Mouse (Mus musculus) MEL (cell line): ENCODE measurements around the gene Zfp275. TPM values are rescaled to one million over a fixed set of nuclear protein-coding genes. Genes with fewer than 3 reads are reported as not detected.

ENCODE experiments used
- DNase-seq: peaks from one replicate; pipeline ENCODE4 v3.0.0; 2011; ENCODE audit warnings: low read depth, low spot score
- H3K27ac ChIP-seq: 2 replicates; pipeline ENCODE4 v1.5.1; 2012; ENCODE audit warnings: low read depth, mild to moderate bottlenecking, control low read depth, low read length, moderate library complexity; ENCODE audit not compliant: control insufficient read depth
- H3K27me3 ChIP-seq, 2 experiments: fragments of 150-350 bp in 1 of 2; sonication (generic) in 1 of 2; 2 replicates each; pipeline ENCODE4 v1.6.1; 2012; ENCODE audit warnings: low read length in 2 of 2, mild to moderate bottlenecking in 2 of 2, improper control_type of control experiment in 1 of 2, moderate library complexity in 1 of 2; ENCODE audit not compliant: insufficient read depth in 2 of 2, control insufficient read depth in 1 of 2
- H3K36me3 ChIP-seq, 2 experiments: 2 replicates each; pipeline ENCODE4 v1.6.1; 2012 to 2014; ENCODE audit warnings: low read length in 2 of 2, improper control_type of control experiment in 1 of 2, inconsistent platforms in 1 of 2, mild to moderate bottlenecking in 1 of 2; ENCODE audit not compliant: insufficient read depth in 2 of 2, control insufficient read depth in 1 of 2
- H3K4me1 ChIP-seq, 2 experiments: fragments of 150-350 bp in 1 of 2; sonication (generic) in 1 of 2; 2 replicates each; pipeline ENCODE4 v1.6.1; 2012; ENCODE audit warnings: low read length in 2 of 2, improper control_type of control experiment in 1 of 2, mild to moderate bottlenecking in 1 of 2; ENCODE audit not compliant: insufficient read depth in 2 of 2, control insufficient read depth in 1 of 2
- H3K4me3 ChIP-seq, 2 experiments: fragments of 150-350 bp in 1 of 2; sonication (generic) in 1 of 2; 2 replicates each; pipeline ENCODE4 v1.5.1; 2012; ENCODE audit warnings: low read depth in 2 of 2, low read length in 2 of 2, mild to moderate bottlenecking in 2 of 2, moderate library complexity in 2 of 2, control low read depth in 1 of 2, improper control_type of control experiment in 1 of 2; ENCODE audit not compliant: control insufficient read depth in 1 of 2, insufficient read depth in 1 of 2
- H3K79me2 ChIP-seq: 2 replicates; pipeline ENCODE4 v1.6.1; 2012; ENCODE audit warnings: mild to moderate bottlenecking, low read length, moderate library complexity; ENCODE audit not compliant: control insufficient read depth, poor library complexity, insufficient read depth
- H3K9ac ChIP-seq: 2 replicates; pipeline ENCODE4 v1.6.1; 2012; ENCODE audit warnings: low read depth, mild to moderate bottlenecking, control low read depth, low read length, moderate library complexity; ENCODE audit not compliant: control insufficient read depth, poor library complexity, severe bottlenecking
- H3K9me3 ChIP-seq: fragments of 150-350 bp; sonication (generic); replicated peaks from 2 replicates; pipeline ENCODE4 v1.6.1; 2012; ENCODE audit warnings: mild to moderate bottlenecking, low read length, improper control_type of control experiment, moderate library complexity; ENCODE audit not compliant: insufficient read depth
- CHD1 ChIP-seq: IDR thresholded peaks from 2 replicates; pipeline ENCODE4 v1.6.1; 2012; ENCODE audit warnings: low read depth, mild to moderate bottlenecking, inconsistent platforms, low read length, improper control_type of control experiment
- CHD2 ChIP-seq: IDR thresholded peaks from 2 replicates; pipeline ENCODE4 v1.6.1; 2011; ENCODE audit warnings: low read length, improper control_type of control experiment
- E2F4 ChIP-seq: IDR thresholded peaks from 2 replicates; pipeline ENCODE4 v1.6.1; 2011; ENCODE audit warnings: low read depth, low read length, improper control_type of control experiment, borderline replicate concordance
- ELF1 ChIP-seq: IDR thresholded peaks from 2 replicates; pipeline ENCODE4 v1.6.1; 2014; ENCODE audit warnings: low read depth, mild to moderate bottlenecking, inconsistent platforms, low read length, improper control_type of control experiment, moderate library complexity
- EP300 ChIP-seq, 2 experiments: IDR thresholded peaks; 2 replicates each; pipeline ENCODE4 v1.6.1; 2011; ENCODE audit warnings: improper control_type of control experiment in 2 of 2, low read length in 2 of 2, low read depth in 1 of 2, mild to moderate bottlenecking in 1 of 2
- ETS1 ChIP-seq: IDR thresholded peaks from 2 replicates; pipeline ENCODE4 v1.6.1; 2012; ENCODE audit warnings: low read depth, mild to moderate bottlenecking, inconsistent platforms, low read length, improper control_type of control experiment, moderate library complexity
- GATA1 ChIP-seq: IDR thresholded peaks from 2 replicates; pipeline ENCODE4 v1.6.1; 2011; ENCODE audit warnings: low read depth, low read length, improper control_type of control experiment
- HCFC1 ChIP-seq: IDR thresholded peaks from 2 replicates; pipeline ENCODE4 v1.6.1; 2012; ENCODE audit warnings: low read depth, mild to moderate bottlenecking, inconsistent platforms, low read length, improper control_type of control experiment, moderate library complexity
- JUND ChIP-seq: IDR thresholded peaks from 2 replicates; pipeline ENCODE4 v1.6.1; 2011; ENCODE audit warnings: low read depth, mild to moderate bottlenecking, improper control_type of control experiment, low read length
- MAX ChIP-seq: IDR thresholded peaks from 2 replicates; pipeline ENCODE4 v1.6.1; 2011; ENCODE audit warnings: low read length, improper control_type of control experiment
- MAZ ChIP-seq: IDR thresholded peaks from 2 replicates; pipeline ENCODE4 v1.6.1; 2012; ENCODE audit warnings: low read depth, mild to moderate bottlenecking, inconsistent platforms, low read length, improper control_type of control experiment
- MEF2A ChIP-seq: IDR thresholded peaks from 2 replicates; pipeline ENCODE4 v1.6.1; 2014; ENCODE audit warnings: low read depth, mild to moderate bottlenecking, inconsistent platforms, low read length, improper control_type of control experiment; ENCODE audit not compliant: poor library complexity, insufficient replicate concordance, severe bottlenecking; ENCODE audit errors: extremely low read depth
- MXI1 ChIP-seq: IDR thresholded peaks from 2 replicates; pipeline ENCODE4 v1.6.1; 2011; ENCODE audit warnings: mild to moderate bottlenecking, low read depth, low read length, improper control_type of control experiment
- MYB ChIP-seq: IDR thresholded peaks from 2 replicates; pipeline ENCODE4 v1.6.1; 2011; ENCODE audit warnings: mild to moderate bottlenecking, low read depth, low read length, improper control_type of control experiment
- MYC ChIP-seq: IDR thresholded peaks from 2 replicates; pipeline ENCODE4 v1.6.1; 2011; ENCODE audit warnings: low read depth, mild to moderate bottlenecking, low read length, improper control_type of control experiment, moderate library complexity
- POLR2AphosphoS5 ChIP-seq: IDR thresholded peaks from 2 replicates; pipeline ENCODE4 v1.6.1; 2012; ENCODE audit warnings: low read depth, borderline replicate concordance, mild to moderate bottlenecking, inconsistent platforms, low read length, moderate library complexity, mixed read lengths
- RCOR1 ChIP-seq: IDR thresholded peaks from 2 replicates; pipeline ENCODE4 v1.6.1; 2012; ENCODE audit warnings: low read depth, mild to moderate bottlenecking, inconsistent platforms, low read length, improper control_type of control experiment
- SMC3 ChIP-seq: IDR thresholded peaks from 2 replicates; pipeline ENCODE4 v1.6.1; 2011; ENCODE audit warnings: low read depth, low read length, improper control_type of control experiment
- TAL1 ChIP-seq: IDR thresholded peaks from 2 replicates; pipeline ENCODE4 v1.6.1; 2012; ENCODE audit warnings: mild to moderate bottlenecking, inconsistent platforms, low read length, moderate library complexity, mixed read lengths
- TBP ChIP-seq: IDR thresholded peaks from 2 replicates; pipeline ENCODE4 v1.8.0; 2011; ENCODE audit warnings: low read depth, low read length, improper control_type of control experiment
- TCF12 ChIP-seq: IDR thresholded peaks from 2 replicates; pipeline ENCODE4 v1.6.1; 2014; ENCODE audit warnings: low read depth, mild to moderate bottlenecking, inconsistent platforms, low read length, improper control_type of control experiment, moderate library complexity
- UBTF ChIP-seq: IDR thresholded peaks from 2 replicates; pipeline ENCODE4 v1.6.1; 2012; ENCODE audit warnings: low read depth, mild to moderate bottlenecking, inconsistent platforms, low read length, improper control_type of control experiment, moderate library complexity, borderline replicate concordance; ENCODE audit not compliant: insufficient read depth
- USF2 ChIP-seq, 2 experiments: IDR thresholded peaks; 2 replicates each; pipeline ENCODE4 v1.6.1; 2011 to 2012; ENCODE audit warnings: improper control_type of control experiment in 2 of 2, low read length in 2 of 2, borderline replicate concordance in 1 of 2, inconsistent platforms in 1 of 2, low read depth in 1 of 2, mild to moderate bottlenecking in 1 of 2; ENCODE audit not compliant: insufficient read depth in 1 of 2
- ZC3H11A ChIP-seq: IDR thresholded peaks from 2 replicates; pipeline ENCODE4 v1.6.1; 2012; ENCODE audit warnings: low read depth, mild to moderate bottlenecking, inconsistent platforms, low read length, improper control_type of control experiment
- ZKSCAN1 ChIP-seq: IDR thresholded peaks from 2 replicates; pipeline ENCODE4 v1.6.1; 2012; ENCODE audit warnings: low read depth, mild to moderate bottlenecking, inconsistent platforms, low read length, improper control_type of control experiment, moderate library complexity
- polyA plus RNA-seq, 2 experiments: library from polyadenylated mRNA; stranded (reverse) in 1 of 2; unstranded in 1 of 2; fragments of >175 nt in 1 of 2; fragments of >200 nt in 1 of 2; gene quantifications; 2 replicates each; pipeline versions ENCODE4 v1.2.1 to v1.2.4; 2012; ENCODE audit warnings: low replicate concordance in 2 of 2, low read depth in 1 of 2; ENCODE audit not compliant: insufficient read length in 2 of 2, insufficient read depth in 1 of 2, missing spikeins in 1 of 2
- total RNA-seq: library from RNA; depleted of rRNA; stranded (reverse); fragments of 300-350 nt; gene quantifications from 2 replicates; pipeline ENCODE4 v1.2.3, GENCODE M21; 2012

Gene Zfp275
- total and polyA plus RNA-seq, 3 experiments = 4.5 to 5.9 TPM; not detected in 1

- peak; percentile 77 for TF ChIP-seq SMC3
- TF ChIP-seq ELF1 = no peak
- TF ChIP-seq GATA1 = 0 out of 2 replicates have a peak, but pooled peaks have one; percentile 28
These were observed 29.9 kb upstream of the Zfp275 start (continued) for GRCm38 (mm10) chrX:73312522-73312921.

DNA sequence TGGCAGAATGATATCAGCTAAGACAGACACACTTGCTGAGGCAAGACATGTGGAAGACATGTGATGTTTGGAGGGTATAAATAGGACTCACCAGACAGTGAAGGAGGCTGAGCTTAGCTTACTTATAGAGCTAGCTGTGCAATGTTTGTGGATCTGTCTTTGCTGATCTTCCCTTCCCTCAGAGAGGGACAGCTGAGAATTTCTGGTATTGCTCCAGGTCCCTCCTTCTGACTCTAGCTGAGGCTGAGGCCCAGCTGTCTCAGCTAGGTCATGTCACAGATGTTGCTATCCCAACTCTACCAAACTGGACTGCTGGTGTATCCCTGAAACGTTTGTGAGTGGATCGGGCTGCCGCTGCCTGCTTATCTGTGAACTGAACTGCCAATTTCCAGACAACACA is 21.4 kb upstream of the Zfp275 start:
- no peak overlapping the region for H3K4me3 ChIP-seq
- no peak for DNase-seq

GRCm38 (mm10) chrX:73327215-73327614 is 15.2 kb upstream of the Zfp275 start:
- DNase-seq = peak; percentile 11
- H3K36me3 ChIP-seq = no peaks in the 10 kb centered on the region
- no peak overlapping the region for H3K4me3 ChIP-seq
- no peak overlapping the region for H3K27ac ChIP-seq
- no peak for TF ChIP-seq MAX
- TF ChIP-seq USF2 (IDR thresholded peaks at IDR 0.05; ENCODE audit: borderline replicate concordance in 1 of 2, insufficient read depth in 1 of 2, low read depth in 1 of 2, low read length in 2 of 2) = no peak
- TF ChIP-seq CHD2 = no peak
- TF ChIP-seq UBTF = no peak
- TF ChIP-seq TCF12 = no peak
- no peak for TF ChIP-seq MAZ
- no peak for TF ChIP-seq ZKSCAN1
- TF ChIP-seq RCOR1 = no peak
- TF ChIP-seq E2F4 = no peak
- TF ChIP-seq MYC = no peak
- H3K9ac ChIP-seq = no peak overlapping the region
- no peaks in the 10 kb centered on the region for H3K4me1 ChIP-seq
- no peaks in the 10 kb centered on the region for H3K9me3 ChIP-seq
- H3K79me2 ChIP-seq = no peaks in the 10 kb centered on the region
- no peaks in the 10 kb centered on the region for H3K27me3 ChIP-seq

More for the DNA sequence above, 21.4 kb upstream of the Zfp275 start:
- no peak overlapping the region for H3K9ac ChIP-seq
- H3K79me2 ChIP-seq = no peaks in the 10 kb centered on the region
- H3K9me3 ChIP-seq = no peaks in the 10 kb centered on the region
- no peaks in the 10 kb centered on the region for H3K36me3 ChIP-seq
- H3K27me3 ChIP-seq = no peaks in the 10 kb centered on the region
- H3K27ac ChIP-seq = no peak overlapping the region
- no peaks in the 10 kb centered on the region for H3K4me1 ChIP-seq
- TF ChIP-seq HCFC1 (no peak), TAL1 (no peak), SMC3 (no peak), MAX (no peak), POLR2AphosphoS5 (no peak), MXI1 (no peak), MEF2A (no peak), ELF1 (no peak), JUND (no peak), TCF12 (no peak), USF2 (IDR thresholded peaks at IDR 0.05; ENCODE audit: borderline replicate concordance in 1 of 2, insufficient read depth in 1 of 2, low read depth in 1 of 2, low read length in 2 of 2) (no peak), TBP (no peak), GATA1 (no peak), CHD1 (no peak), EP300 (IDR thresholded peaks at IDR 0.05; ENCODE audit: low read depth in 1 of 2, low read length in 2 of 2) (no peak), ETS1 (no peak), MYB (no peak), ZC3H11A (no peak)
